Comparison of ENCODE assay signal across 15 mouse cellular contexts in genomic region chr2:27324690-27325089, GRCm38 (mm10).
DNase-seq lines count a peak whose midpoint lies in the region; ATAC-seq lines count a peak whose summit lies in the region.
"Had no signal": no experiment of that assay in that cellular context is flagged by ENCODE, and none has a peak within 500 bp of the region (broad histone marks: within the 10 kb centered on the region; RNA-seq: fewer than 3 reads in every experiment).

No protein-coding gene starts in this region.

- ATAC-seq in kidney, embryonic 16.5 days (ENCODE audit: low FRiP score, low TSS enrichment): no peak
- ATAC-seq: intestine, postnatal 0 days; midbrain, embryonic 15.5 days had no signal

- peak overlapping the region; percentile 77 for H3K27ac ChIP-seq in heart, embryonic 10.5 days
- H3K27ac ChIP-seq in kidney, embryonic 16.5 days (ENCODE audit: low read length): no peak overlapping the region
- H3K27ac ChIP-seq: midbrain, embryonic 15.5 days had no signal

- no peaks in the 10 kb centered on the region for H3K27me3 ChIP-seq in heart, embryonic 10.5 days (ENCODE audit: insufficient read depth, poor library complexity, severe bottlenecking)
- H3K27me3 ChIP-seq in kidney, embryonic 16.5 days (ENCODE audit: insufficient read depth, low read length): no peaks in the 10 kb centered on the region
- H3K27me3 ChIP-seq: hindbrain, embryonic 13.5 days; midbrain, embryonic 15.5 days had no signal

- no peak overlapping the region for H3K9ac ChIP-seq in kidney, embryonic 16.5 days (replicated peaks; ENCODE audit: low read length)
- H3K9ac ChIP-seq: hindbrain, embryonic 13.5 days; midbrain, embryonic 15.5 days had no signal

- 4% methylated on average over 2 of the region's 2 CpGs for WGBS in heart, embryonic 10.5 days
- WGBS in kidney, embryonic 16.5 days: 26% methylated on average over 2 of the region's 2 CpGs

- H3K4me2 ChIP-seq in kidney, embryonic 16.5 days (replicated peaks; ENCODE audit: low read depth, low read length): no peak overlapping the region
- H3K4me2 ChIP-seq: hindbrain, embryonic 13.5 days; midbrain, embryonic 15.5 days had no signal

- peaks cover 91% of the 10 kb centered on the region for H3K4me1 ChIP-seq in heart, embryonic 10.5 days
- H3K4me1 ChIP-seq in kidney, embryonic 16.5 days (ENCODE audit: insufficient read depth, low read length): peaks cover 56% of the 10 kb centered on the region

- DNase-seq in heart, embryonic 10.5 days (ENCODE audit: low spot score): no peak
- DNase-seq in heart, adult 8-10 months (ENCODE audit: low spot score): no peak
- DNase-seq in kidney, adult 11 months: peak; percentile 50
- DNase-seq in kidney, adult 9 months: peak; percentile 38
- DNase-seq in lung, postnatal 10 days: peak; percentile 42
- no peak for DNase-seq in MN1 (ENCODE audit: low spot score)
- no peak for DNase-seq in embryo, embryonic 10 days (ENCODE audit: low spot score)
- DNase-seq: cerebellum, postnatal 14 days; gastrocnemius, postnatal 14 days; spleen, adult 18-20 months; thymus, postnatal 14 days had no signal

- H3K36me3 ChIP-seq in heart, embryonic 10.5 days: no peaks in the 10 kb centered on the region; the same call in 1 of the 2 replicates
- no peaks in the 10 kb centered on the region for H3K36me3 ChIP-seq in kidney, embryonic 16.5 days (ENCODE audit: insufficient read depth, low read length)
- H3K36me3 ChIP-seq: hindbrain, embryonic 13.5 days; midbrain, embryonic 15.5 days had no signal

- H3K9me3 ChIP-seq in heart, embryonic 10.5 days: no peaks in the 10 kb centered on the region
- H3K9me3 ChIP-seq in kidney, embryonic 16.5 days (ENCODE audit: low read length): no peaks in the 10 kb centered on the region
- H3K9me3 ChIP-seq: hindbrain, embryonic 13.5 days; midbrain, embryonic 15.5 days had no signal

- H3K4me3 ChIP-seq in heart, embryonic 10.5 days: no peak overlapping the region
- H3K4me3 ChIP-seq in kidney, embryonic 16.5 days (ENCODE audit: low read length): no peak overlapping the region
- H3K4me3 ChIP-seq: hindbrain, embryonic 13.5 days; midbrain, embryonic 15.5 days had no signal

Comparison
In these comparisons a context has a peak if more than half of its experiments do, and no peak if none do; other contexts are left out.
1. DNase-seq: peak in kidney, adult 11 months (single experiment), kidney, adult 9 months (single experiment) and lung, postnatal 10 days (single experiment); none in heart, embryonic 10.5 days (single experiment), heart, adult 8-10 months (single experiment), MN1 (single experiment) and embryo, embryonic 10 days (single experiment).